Mouse (Mus musculus) heart, postnatal 0 days (tissue): Measurements from ENCODE around the gene Rtp4. TPM values are rescaled to one million over a fixed set of nuclear protein-coding genes. Genes with fewer than 3 reads are reported as not detected.
A peak's percentile ranks its signal among the peaks of the same experiment; 100 is the strongest.

Source experiments
- ATAC-seq: fragments of 200-750 bp; cut with Nextera tagmentation; 2 replicates; pipeline ENCODE4 v1.8.0; 2017; ENCODE audit warnings: low read depth, moderate number of reproducible peaks, moderate library complexity; ENCODE audit not compliant: insufficient read depth
- DNase-seq: peaks from one replicate; pipeline ENCODE4 v3.0.0-alpha.2; 2016; ENCODE audit warnings: low spot score
- H3K27ac ChIP-seq: fragments of 300-500 bp; sonication (generic); 2 replicates; pipeline ENCODE4 v1.5.1; 2014; ENCODE audit warnings: low read depth, mild to moderate bottlenecking
- H3K27me3 ChIP-seq: fragments of 300-500 bp; sonication (generic); 2 replicates; pipeline ENCODE4 v1.6.1; 2014; ENCODE audit warnings: low read length, mixed read lengths; ENCODE audit not compliant: control insufficient read depth, insufficient read depth
- H3K36me3 ChIP-seq: fragments of 300-500 bp; sonication (generic); replicated peaks from 2 replicates; pipeline ENCODE4 v1.6.1; 2014; ENCODE audit warnings: low read length, mixed read lengths; ENCODE audit not compliant: control insufficient read depth, insufficient read depth
- H3K4me1 ChIP-seq: fragments of 300-500 bp; sonication (generic); 2 replicates; pipeline ENCODE4 v1.6.1; 2014; ENCODE audit warnings: antibody characterized with exemption; ENCODE audit not compliant: control insufficient read depth, insufficient read depth
- H3K4me2 ChIP-seq: fragments of 300-500 bp; sonication (generic); 2 replicates; pipeline ENCODE4 v1.6.1; 2014; ENCODE audit warnings: low read depth, mild to moderate bottlenecking, low read length, moderate library complexity
- H3K4me3 ChIP-seq: fragments of 300-500 bp; sonication (generic); 2 replicates; pipeline ENCODE4 v1.5.1; 2014; ENCODE audit warnings: low read depth, low read length
- H3K9ac ChIP-seq: fragments of 300-500 bp; sonication (generic); replicated peaks from 2 replicates; pipeline ENCODE4 v1.6.1; 2014; ENCODE audit warnings: low read depth, low read length, mixed read lengths
- H3K9me3 ChIP-seq: fragments of 300-500 bp; sonication (generic); replicated peaks from 2 replicates; pipeline ENCODE4 v1.6.1; 2016; ENCODE audit warnings: low read length; ENCODE audit not compliant: control insufficient read depth
- CTCF ChIP-seq: IDR thresholded peaks from 2 replicates; pipeline ENCODE4 v1.5.1; 2016; ENCODE audit warnings: antibody characterized with exemption, control low read depth, low read depth
- EP300 ChIP-seq: IDR thresholded peaks from 2 replicates; pipeline ENCODE4 v1.6.1; 2016; ENCODE audit warnings: antibody characterized with exemption, low read depth
- WGBS: fragments of 180-500 bp; shearing (Covaris S2); extraction: QIAGEN DNeasy Blood & Tissue Kit; methylation state at CpG from one replicate; pipeline ENCODE4 v1.1.7; 2014; 5-methylcytosine and 5-hydroxymethylcytosine counted together
- polyA plus RNA-seq: library from polyadenylated mRNA; unstranded; fragments of >200 nt; fragmentation: Nextera tagmentation; extraction: Ambion mirVana; gene quantifications from 2 replicates; pipeline ENCODE4 v1.2.1, GENCODE M21; 2015
- total RNA-seq: library from RNA; depleted of rRNA; stranded (reverse); fragments of >200 nt; gene quantifications from 2 replicates; pipeline ENCODE4 v1.2.3, GENCODE M21; 2014; ENCODE audit warnings: low replicate concordance

Rtp4 gene
- total and polyA plus RNA-seq, 2 experiments from 2014 or later, result 9.8 to 16.9 TPM

DNA sequence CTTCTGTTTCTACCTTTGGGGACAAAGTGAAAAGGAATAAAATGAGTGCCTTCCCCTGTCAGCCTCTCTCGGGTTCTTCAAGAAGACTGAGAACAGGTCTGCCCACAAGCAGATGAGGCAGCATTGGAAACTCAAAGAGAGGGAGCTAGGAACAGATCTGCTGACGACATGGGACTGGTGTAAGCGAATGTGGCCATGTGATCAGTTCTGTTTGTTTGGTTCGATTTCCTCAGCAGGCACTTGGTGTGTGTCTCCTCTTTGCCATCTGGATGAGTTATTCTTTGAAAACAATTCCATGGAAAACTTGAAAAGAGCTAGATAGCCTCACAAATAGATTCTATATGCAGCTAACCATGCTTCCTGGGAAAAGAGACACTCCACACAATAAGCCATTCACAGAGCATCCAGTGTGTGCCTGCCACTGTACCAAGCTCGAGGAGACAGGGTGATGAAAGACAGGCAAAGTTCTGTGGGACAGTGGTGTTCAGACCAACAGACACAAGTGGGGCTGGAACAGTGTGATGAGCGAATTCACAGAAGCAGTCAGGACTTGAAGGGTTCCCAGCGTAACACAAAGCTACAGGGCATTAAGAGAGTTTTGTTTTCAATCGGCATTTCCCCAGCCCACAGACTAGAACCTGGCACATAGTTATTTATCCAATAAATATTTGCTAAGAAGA is 23.7 kb upstream of the Rtp4 start:
- H3K9me3 ChIP-seq, result no peaks in the 10 kb centered on the region
- TF ChIP-seq EP300, result no peak
- TF ChIP-seq CTCF, result no peak
- peaks cover 3% of the 10 kb centered on the region; the same call in 1 of the 2 replicates for H3K36me3 ChIP-seq
- WGBS, result 72% methylated on average over 8 of the region's 8 CpGs
- H3K4me1 ChIP-seq, result peaks cover 47% of the 10 kb centered on the region
- no peak overlapping the region for H3K4me3 ChIP-seq
- H3K27ac ChIP-seq, result no peak overlapping the region
- H3K9ac ChIP-seq, result no peak overlapping the region
- no peaks in the 10 kb centered on the region for H3K27me3 ChIP-seq
- DNase-seq (no peak), ATAC-seq (no peak)
- no peak overlapping the region for H3K4me2 ChIP-seq

DNA sequence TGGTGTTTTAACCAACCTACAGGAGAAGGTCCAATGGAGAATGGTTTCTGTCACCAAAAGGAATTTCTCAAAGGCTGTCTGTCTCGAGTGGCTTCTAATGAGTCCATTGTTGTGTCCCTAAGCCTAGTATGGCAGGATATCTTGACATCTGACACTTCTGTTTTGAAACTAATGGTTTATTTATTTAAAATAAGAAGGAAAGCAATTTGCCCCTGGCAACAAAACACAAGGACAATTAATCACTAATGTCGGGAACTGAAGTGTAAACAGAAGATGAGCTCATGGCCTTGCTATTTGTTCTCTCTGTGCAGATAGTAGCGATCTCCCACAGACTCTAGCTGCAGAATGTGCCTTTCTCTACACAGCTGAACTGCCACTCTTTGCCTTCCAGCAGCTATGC is 22.7 kb upstream of the Rtp4 start:
- H3K4me3 ChIP-seq, result no peak overlapping the region
- peak overlapping the region; percentile 91 for H3K27ac ChIP-seq
- H3K27me3 ChIP-seq, result no peaks in the 10 kb centered on the region
- peaks cover 3% of the 10 kb centered on the region; the same call in 1 of the 2 replicates for H3K36me3 ChIP-seq
- WGBS, result 18% methylated on average over 3 of the region's 3 CpGs
- no peak for ATAC-seq
- peak; percentile 58 for DNase-seq
- H3K9ac ChIP-seq, result no peak overlapping the region
- TF ChIP-seq EP300 (no peak), CTCF (no peak)
- H3K9me3 ChIP-seq, result no peaks in the 10 kb centered on the region
- no peak overlapping the region for H3K4me2 ChIP-seq
- H3K4me1 ChIP-seq, result peaks cover 52% of the 10 kb centered on the region

DNA sequence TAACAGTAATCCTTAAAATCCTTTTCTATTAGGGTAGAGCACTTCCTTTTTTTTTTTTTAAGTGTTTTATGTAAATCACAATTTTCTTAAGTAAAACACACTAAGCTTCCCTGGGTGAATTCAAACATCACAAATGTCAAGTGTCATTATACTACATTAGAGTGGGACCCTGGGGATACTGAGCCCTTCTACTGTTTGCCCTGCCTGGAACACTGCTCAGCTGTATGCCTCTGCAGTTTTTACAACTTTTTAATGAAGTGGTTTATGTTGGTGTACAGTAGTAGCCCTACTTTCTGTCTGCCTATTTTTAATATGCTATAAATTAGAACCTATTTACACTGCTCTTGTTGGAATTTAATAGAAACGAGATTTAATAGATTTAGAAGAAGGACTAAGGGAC is 22.2 kb upstream of the Rtp4 start:
- peaks cover 52% of the 10 kb centered on the region for H3K4me1 ChIP-seq
- no peak overlapping the region for H3K9ac ChIP-seq
- no peak for ATAC-seq

DNA sequence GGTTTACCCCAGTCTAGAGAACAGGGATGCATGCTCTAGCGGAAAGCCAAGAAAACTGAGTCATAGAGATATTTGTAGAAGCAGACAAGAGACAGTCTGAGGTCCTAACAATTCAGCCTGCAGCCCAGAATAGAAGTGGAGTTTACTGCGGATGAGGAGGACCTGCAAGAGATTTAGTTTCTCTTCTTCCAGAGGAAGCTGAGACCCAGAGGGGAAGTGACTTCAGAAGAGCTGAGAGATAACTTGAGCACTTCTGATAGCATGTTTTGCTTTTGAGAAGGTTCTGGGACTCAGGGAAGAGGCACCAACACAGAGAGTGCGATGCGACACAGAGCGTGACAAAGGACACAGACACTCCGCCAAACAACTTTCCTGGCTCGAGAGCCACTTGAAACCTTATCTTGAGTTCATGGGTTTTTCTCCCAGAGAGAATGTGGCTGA is 21.4 kb upstream of the Rtp4 start:
- peak overlapping the region; percentile 30 for H3K4me3 ChIP-seq
- H3K27me3 ChIP-seq, result no peaks in the 10 kb centered on the region
- peak; percentile 86 for DNase-seq
- no peak overlapping the region; the same call in 1 of the 2 replicates for H3K9ac ChIP-seq
- peak overlapping the region; percentile 52 for H3K4me2 ChIP-seq
- TF ChIP-seq CTCF (no peak), EP300 (0 out of 2 replicates have a peak, but pooled peaks have one; percentile 59)
- ATAC-seq, result peak; percentile 84
- WGBS, result 4% methylated on average over 7 of the region's 7 CpGs
- peaks cover 52% of the 10 kb centered on the region for H3K4me1 ChIP-seq
- peaks cover 3% of the 10 kb centered on the region; the same call in 1 of the 2 replicates for H3K36me3 ChIP-seq
- H3K9me3 ChIP-seq, result no peaks in the 10 kb centered on the region
- peak overlapping the region; percentile 91 for H3K27ac ChIP-seq

More for the DNA sequence above, 22.2 kb upstream of the Rtp4 start:
- no peak overlapping the region for H3K4me3 ChIP-seq
- WGBS, result 38% methylated on average over 1 of the region's 1 CpGs
- peak overlapping the region; percentile 91 for H3K27ac ChIP-seq
- no peak for DNase-seq
- H3K36me3 ChIP-seq, result peaks cover 3% of the 10 kb centered on the region; the same call in 1 of the 2 replicates
- H3K9me3 ChIP-seq, result no peaks in the 10 kb centered on the region
- no peak overlapping the region for H3K4me2 ChIP-seq
- TF ChIP-seq CTCF, result no peak
- no peaks in the 10 kb centered on the region for H3K27me3 ChIP-seq

DNA sequence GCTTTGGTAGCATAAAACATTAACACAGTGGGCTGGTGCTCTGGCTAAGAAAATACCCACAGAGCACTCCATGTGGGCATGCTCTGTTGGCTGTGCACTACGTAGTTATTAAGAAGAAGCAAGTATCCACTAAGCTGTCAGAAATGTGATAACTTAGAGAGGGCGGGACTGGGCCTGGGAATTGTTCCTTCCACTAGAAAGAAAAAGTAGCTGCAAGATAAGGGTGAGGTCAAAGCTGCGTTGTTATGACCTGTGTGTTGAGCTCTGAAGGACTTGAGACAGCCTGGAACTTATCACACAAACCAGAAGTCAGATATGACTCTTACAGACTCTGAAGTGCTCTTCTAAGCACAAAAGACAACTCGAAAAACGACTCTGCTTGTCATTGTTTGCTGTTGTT is 19.5 kb upstream of the Rtp4 start:
- Histone ChIP-seq H3K4me3 (no peak overlapping the region), H3K27ac (peak overlapping the region; percentile 50), H3K9ac (no peak overlapping the region; the same call in 1 of the 2 replicates), H3K4me1 (peaks cover 52% of the 10 kb centered on the region), H3K9me3 (no peaks in the 10 kb centered on the region), H3K4me2 (no peak overlapping the region), H3K36me3 (0 out of 2 replicates have a peak, but pooled peaks cover 3% of the 10 kb centered on the region), H3K27me3 (no peaks in the 10 kb centered on the region)
- DNase-seq, result peak; percentile 46
- ATAC-seq, result no peak
- WGBS, result 16% methylated on average over 5 of the region's 5 CpGs
- TF ChIP-seq EP300, result no peak
- no peak for TF ChIP-seq CTCF

DNA sequence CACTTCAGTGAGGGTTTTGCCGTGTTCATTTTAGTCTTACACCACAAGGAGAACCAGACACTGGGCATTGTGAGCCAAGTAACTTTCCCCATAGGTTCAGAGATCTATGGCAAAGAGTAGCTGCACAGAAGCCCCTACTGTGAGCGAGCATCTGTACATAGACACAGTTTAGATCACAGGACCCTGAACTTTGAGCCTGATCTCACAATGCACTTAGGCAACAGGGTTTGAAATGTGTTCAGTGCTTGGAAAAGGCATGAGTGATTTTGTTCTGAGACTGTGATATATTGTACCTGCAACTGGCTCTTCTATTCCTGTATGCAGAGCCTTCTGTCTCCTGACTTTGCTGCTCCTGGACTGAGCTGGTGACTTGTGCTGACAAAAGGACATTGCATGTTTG is 18.8 kb upstream of the Rtp4 start:
- DNase-seq (no peak), ATAC-seq (no peak)
- H3K27me3 ChIP-seq, result no peaks in the 10 kb centered on the region
- H3K4me2 ChIP-seq, result no peak overlapping the region
- 0 out of 2 replicates have a peak, but pooled peaks cover under 1% of the 10 kb centered on the region for H3K36me3 ChIP-seq
- no peaks in the 10 kb centered on the region for H3K9me3 ChIP-seq
- H3K4me1 ChIP-seq, result peaks cover 52% of the 10 kb centered on the region
- H3K4me3 ChIP-seq, result no peak overlapping the region
- 56% methylated on average over 2 of the region's 2 CpGs for WGBS
- no peak overlapping the region for H3K9ac ChIP-seq
- H3K27ac ChIP-seq, result peak overlapping the region; percentile 50
- TF ChIP-seq EP300, result no peak
- no peak for TF ChIP-seq CTCF
